Mouse (Mus musculus) retina, postnatal 7 days (tissue): ENCODE data around the gene Klra4.
"Not testable (repeated sequence)": the region's sequence is repeated elsewhere in the genome, so short reads cannot be mapped to it uniquely, and the experiment has no call there.

Experiments
- DNase-seq: peaks from one replicate; pipeline ENCODE4 v3.0.0-alpha.2; 2012; ENCODE audit warnings: low read depth, low spot score

The Klra4 gene

DNA sequence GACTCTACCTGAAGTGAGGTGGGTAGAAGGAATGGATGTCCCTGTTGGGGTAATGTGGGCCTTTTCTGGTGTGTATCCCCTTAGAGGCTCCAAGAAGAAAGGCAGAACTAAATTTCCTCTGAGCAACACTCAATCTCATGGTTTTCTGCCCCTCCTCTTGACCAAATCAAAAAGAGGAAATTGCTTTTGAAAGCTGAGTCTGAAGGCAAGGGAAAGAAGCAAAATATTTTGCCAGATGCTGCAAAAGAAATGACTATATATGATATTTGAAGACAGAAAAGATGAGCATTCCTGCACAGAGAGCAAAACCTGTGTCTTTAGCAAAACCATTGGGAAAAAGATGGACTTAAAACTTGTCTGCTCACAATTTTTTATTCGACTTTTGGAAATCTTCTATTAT, at the start of gene Klra4:
Gene Klra4, minus strand, starts transcription at position 101 of the 400 bp plus-strand sequence.
- DNase-seq, result not testable (repeated sequence)

DNA sequence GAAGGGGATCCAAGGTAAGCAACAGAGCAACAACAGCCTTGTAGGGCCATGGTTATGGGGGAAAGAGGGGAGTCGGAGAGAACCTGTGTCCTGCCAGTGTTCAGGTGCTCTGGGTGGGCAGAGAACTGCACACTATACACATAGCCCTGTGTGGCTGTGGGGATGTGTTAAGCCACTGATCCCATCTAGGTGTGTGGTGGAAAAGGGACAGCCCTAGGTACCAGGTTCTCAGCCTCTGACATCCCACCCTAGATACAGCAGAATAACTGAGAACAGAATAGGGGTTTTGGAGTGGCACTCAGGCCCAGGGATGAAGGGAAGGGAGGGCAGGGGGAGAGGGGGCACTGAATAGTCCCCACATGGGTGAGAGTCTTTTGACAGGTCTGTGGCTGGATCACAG, 43.4 kb upstream of the Klra4 start:
- DNase-seq, result no peak

DNA sequence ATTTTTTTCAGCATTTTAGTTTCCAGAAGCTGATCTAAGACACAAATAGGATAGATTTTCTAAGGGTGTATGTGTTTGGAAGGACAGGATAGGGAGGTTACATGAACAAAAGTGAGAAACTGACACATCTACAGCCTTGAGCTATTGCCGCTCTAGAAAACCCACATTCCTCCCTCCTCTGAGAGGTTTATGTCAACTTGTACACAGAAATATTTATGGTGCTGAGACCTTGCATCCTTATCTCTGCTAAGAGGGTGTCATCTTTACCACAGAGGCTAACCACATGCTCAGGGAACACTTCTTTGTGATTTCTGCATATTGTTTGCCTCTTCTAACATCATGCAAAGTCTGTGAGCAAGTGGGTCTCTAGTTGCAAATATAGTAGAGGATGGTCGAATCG, 35.7 kb upstream of the Klra4 start:
- DNase-seq, result not testable (repeated sequence)

DNA sequence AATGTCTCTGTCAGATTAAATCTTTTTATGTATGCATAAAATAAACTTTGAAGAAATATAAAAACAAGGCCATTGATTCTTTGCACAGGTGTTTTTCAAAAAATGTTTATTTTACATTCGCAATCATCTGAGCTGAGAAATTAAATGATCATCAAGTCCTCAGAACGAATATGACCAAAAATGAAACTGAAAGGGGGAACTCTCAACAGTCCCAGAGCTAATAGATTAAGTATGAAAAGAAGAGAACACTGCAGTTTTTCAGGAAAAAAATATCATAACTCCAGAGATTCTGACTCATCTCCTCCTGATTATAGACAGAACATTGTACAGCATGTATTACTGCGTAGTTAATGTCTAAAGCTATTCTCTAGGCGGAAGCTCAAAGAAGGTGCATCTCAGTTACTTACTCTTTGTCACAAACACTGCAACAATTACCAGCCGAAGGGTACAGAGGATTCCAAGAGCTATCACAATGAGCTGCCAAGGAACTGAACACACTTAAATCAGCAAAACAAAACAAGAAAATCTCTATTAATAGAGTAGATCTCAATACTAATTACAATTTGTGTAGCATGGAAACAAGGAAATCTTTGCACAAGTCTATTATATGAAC, 25.4 kb upstream of the Klra4 start:
- DNase-seq, result no peak

DNA sequence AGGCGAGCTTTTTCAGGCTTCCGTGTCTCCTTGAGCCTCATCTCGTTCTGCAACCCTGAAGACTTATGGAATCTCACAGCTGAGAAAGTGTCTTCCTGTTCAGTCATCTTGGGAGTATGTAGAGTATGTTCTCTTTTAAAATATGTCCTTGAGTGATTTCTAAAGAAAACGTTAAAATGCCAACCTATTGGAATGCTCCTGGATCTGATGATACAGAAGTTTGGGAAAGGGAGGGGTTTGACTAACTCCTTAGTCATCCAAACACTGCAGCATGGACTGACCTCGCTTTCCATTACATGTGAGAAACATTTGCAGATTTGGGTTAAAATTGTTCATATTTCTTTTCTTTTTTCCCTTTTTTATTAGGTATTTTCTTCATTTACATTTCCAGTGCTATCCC, 1.9 kb downstream of the Klra4 start:
- no peak for DNase-seq

DNA sequence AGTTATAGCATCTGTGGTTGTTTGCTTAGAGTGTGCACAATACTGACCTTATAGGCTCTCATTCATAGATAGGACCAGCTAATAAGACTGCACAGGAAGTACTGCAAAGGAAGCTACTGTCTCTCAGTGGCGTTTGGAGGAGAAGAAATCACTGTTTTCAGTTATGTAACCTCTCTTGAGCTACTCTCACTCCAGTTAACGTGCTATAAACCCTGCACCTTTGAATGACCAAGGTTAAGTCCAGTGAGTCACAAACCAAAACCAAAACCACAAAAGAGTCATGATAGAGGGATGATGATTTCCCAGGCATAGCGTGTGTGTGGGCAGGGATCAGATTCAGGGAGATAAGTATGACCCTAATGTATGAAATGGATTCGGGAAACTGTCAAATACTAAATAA, 31.9 kb downstream of the Klra4 start:
- DNase-seq, result not testable (repeated sequence)

DNA sequence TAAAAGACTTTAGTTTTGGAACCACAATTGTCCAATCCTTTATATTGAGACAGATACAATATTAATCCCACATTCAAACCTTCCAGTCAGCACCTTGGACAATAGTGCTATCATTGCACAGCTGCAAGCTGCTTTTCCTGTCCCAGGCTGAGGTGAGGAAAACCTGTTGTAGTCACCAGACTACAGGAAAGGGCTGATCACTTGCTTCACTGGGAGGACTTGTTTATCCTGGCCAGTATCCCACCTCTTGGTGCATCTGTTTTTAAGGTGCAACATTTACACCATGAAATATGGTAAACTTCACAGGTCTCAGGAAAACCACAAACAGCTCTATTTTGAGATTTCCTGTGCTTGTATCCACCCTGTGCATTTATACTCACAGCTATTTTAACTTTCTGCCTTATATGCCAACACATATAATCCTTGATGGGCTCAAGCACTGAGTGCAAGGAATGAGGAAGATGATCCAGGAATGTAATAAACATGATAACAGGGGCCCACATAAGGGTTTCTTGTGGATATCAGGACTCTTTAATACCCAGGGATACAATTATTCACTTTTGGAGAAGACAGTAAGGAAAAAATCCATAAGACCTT, 35.5 kb downstream of the Klra4 start:
- DNase-seq, result not testable (repeated sequence)

DNA sequence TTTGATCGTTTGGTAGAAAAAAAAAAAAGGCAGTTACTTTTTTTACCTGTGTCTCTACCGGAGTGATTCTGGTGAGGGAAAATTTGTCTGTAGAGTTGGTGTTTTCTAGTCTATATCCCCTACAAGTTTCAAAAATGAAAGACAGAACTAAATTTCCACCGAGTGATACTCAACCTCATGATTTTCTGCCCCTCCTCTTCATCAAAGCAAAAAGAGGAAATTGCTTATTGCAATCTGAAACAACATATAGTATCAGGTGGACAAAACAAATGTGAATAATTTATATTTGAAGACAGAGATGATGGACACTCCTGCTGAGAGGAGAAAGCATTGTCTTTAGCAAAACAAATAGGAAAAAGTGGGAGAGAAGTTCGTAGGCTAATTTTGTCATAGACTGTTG, 40.2 kb downstream of the Klra4 start, which contains the start of gene Klra6:
Gene Klra6, minus strand, starts transcription at position 101 of the 400 bp plus-strand sequence.
- no peak for DNase-seq
